Mouse (Mus musculus): ENCODE data around the gene Tns1.

Gene Tns1

GRCm38 (mm10) chr1:74035912-74036489 is 88.2 kb downstream of the Tns1 start:
- no peak for DNase-seq (ENCODE audit: extremely low read depth, insufficient read length, low spot score)

GRCm38 (mm10) chr1:74035487-74035886 is 88.8 kb downstream of the Tns1 start:
- no peak for DNase-seq (ENCODE audit: extremely low read depth, insufficient read length, low spot score)

- DNase-seq (ENCODE audit: extremely low read depth, insufficient read length, low spot score), result no peak
These were observed 89.5 kb downstream of the Tns1 start for GRCm38 (mm10) chr1:74034736-74035135.

GRCm38 (mm10) chr1:74034211-74034610 is 90.0 kb downstream of the Tns1 start:
- DNase-seq (ENCODE audit: extremely low read depth, insufficient read length, low spot score), result no peak

- no peak for DNase-seq (ENCODE audit: extremely low read depth, insufficient read length, low spot score)
These were observed 90.8 kb downstream of the Tns1 start for GRCm38 (mm10) chr1:74033407-74033806.

- DNase-seq (ENCODE audit: extremely low read depth, insufficient read length, low spot score), result no peak
These were observed 91.3 kb downstream of the Tns1 start for GRCm38 (mm10) chr1:74032966-74033365.

- DNase-seq (ENCODE audit: extremely low read depth, insufficient read length, low spot score), result no peak
These were observed 92.3 kb downstream of the Tns1 start for GRCm38 (mm10) chr1:74031771-74032609.

- no peak for DNase-seq (ENCODE audit: extremely low read depth, insufficient read length, low spot score)
These were observed 93.3 kb downstream of the Tns1 start for GRCm38 (mm10) chr1:74030901-74031360.

- no peak for DNase-seq (ENCODE audit: extremely low read depth, insufficient read length, low spot score)
These were observed 94.0 kb downstream of the Tns1 start for GRCm38 (mm10) chr1:74030285-74030684.

- DNase-seq (ENCODE audit: extremely low read depth, insufficient read length, low spot score), result no peak
These were observed 94.6 kb downstream of the Tns1 start for GRCm38 (mm10) chr1:74029669-74030068.

GRCm38 (mm10) chr1:74028881-74029266 is 95.4 kb downstream of the Tns1 start:
- DNase-seq (ENCODE audit: extremely low read depth, insufficient read length, low spot score), result peak; percentile 72

GRCm38 (mm10) chr1:74028118-74028880 is 96.0 kb downstream of the Tns1 start:
- DNase-seq (ENCODE audit: extremely low read depth, insufficient read length, low spot score), result no peak

- DNase-seq (ENCODE audit: extremely low read depth, insufficient read length, low spot score), result peak; percentile 75
These were observed 96.6 kb downstream of the Tns1 start for GRCm38 (mm10) chr1:74027559-74028091.

GRCm38 (mm10) chr1:74026703-74027195 is 97.5 kb downstream of the Tns1 start:
- DNase-seq (ENCODE audit: extremely low read depth, insufficient read length, low spot score), result no peak

- DNase-seq (ENCODE audit: extremely low read depth, insufficient read length, low spot score), result no peak
These were observed 98.5 kb downstream of the Tns1 start for GRCm38 (mm10) chr1:74025651-74026226.

GRCm38 (mm10) chr1:74025227-74025626 is 99.0 kb downstream of the Tns1 start:
- no peak for DNase-seq (ENCODE audit: extremely low read depth, insufficient read length, low spot score)

- no peak for DNase-seq (ENCODE audit: extremely low read depth, insufficient read length, low spot score)
These were observed 99.6 kb downstream of the Tns1 start for GRCm38 (mm10) chr1:74024452-74025190.

- DNase-seq (ENCODE audit: extremely low read depth, insufficient read length, low spot score), result no peak
These were observed 101.3 kb downstream of the Tns1 start for GRCm38 (mm10) chr1:74022998-74023397.

- no peak for DNase-seq (ENCODE audit: extremely low read depth, insufficient read length, low spot score)
These were observed 101.7 kb downstream of the Tns1 start for GRCm38 (mm10) chr1:74022536-74022935.

- DNase-seq (ENCODE audit: extremely low read depth, insufficient read length, low spot score), result no peak
These were observed 104.0 kb downstream of the Tns1 start for GRCm38 (mm10) chr1:74020235-74020634.

Data from 3134 (cell line).